Mouse (Mus musculus): ENCODE measurements at regions not wholly inside any gene's neighbourhood (a gene's known extent, or its start where the extent isn't known, plus 50 kb on each side); places are given as distances from the start of the nearest gene placed in this dataset.

DNA sequence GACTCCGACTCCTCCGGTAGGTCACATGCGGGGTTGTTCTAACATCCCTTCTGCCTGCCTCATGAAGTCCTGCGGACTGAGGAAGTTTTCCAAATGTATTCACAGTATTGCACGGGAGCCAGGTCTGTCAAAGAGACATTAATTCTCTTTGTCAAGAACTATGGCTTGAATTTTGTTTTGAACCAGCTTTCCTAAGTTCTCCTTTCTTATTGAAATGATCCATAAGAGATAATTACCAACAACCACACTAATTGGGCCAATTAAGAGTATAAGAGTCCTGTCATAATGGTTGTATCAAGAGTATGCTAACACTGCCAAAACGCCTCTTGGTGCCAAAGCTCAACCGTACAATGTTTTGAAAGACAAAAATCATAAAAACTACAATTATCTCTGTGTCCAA is 151.7 kb downstream of the Suds3 start:
- 83% methylated on average over 7 of the region's 7 CpGs for WGBS
- Histone ChIP-seq H3K4me2 (no peak overlapping the region), H3K9ac (no peak overlapping the region), H3K27ac (ENCODE audit: poor library complexity, severe bottlenecking) (no peak overlapping the region), H3K27me3 (replicated peaks) (no peaks in the 10 kb centered on the region), H3K36me3 (no peaks in the 10 kb centered on the region), H3K9me3 (replicated peaks) (peaks cover 21% of the 10 kb centered on the region), H3K4me1 (replicated peaks) (no peaks in the 10 kb centered on the region), H3K4me3 (no peak overlapping the region)
- ATAC-seq (ENCODE audit: insufficient number of reproducible peaks, low FRiP score) = no peak

DNA sequence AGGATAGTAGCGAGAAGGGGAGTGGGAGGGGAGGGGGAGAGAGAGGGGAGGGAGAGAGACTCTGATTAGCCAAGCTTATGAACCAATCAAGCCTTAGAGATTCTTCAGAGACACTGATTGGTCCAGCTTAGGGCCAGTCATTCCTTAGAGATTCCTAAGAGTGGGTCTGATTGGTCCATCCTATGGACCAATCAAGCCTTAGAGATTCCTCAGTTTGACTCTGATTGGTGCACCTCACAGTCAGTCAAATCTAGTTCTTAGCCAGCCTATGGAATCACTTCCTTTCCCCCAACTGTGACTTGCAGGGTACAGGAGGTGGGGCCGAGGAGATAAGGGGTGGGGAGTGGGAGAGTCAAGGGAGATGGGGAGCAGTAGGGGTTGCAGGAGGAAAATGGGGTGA is 152.8 kb downstream of the Suds3 start:
- no peaks in the 10 kb centered on the region for H3K4me1 ChIP-seq (replicated peaks)
- no peak overlapping the region for H3K4me2 ChIP-seq
- no peak overlapping the region for H3K9ac ChIP-seq
- no peak overlapping the region for H3K27ac ChIP-seq (ENCODE audit: poor library complexity, severe bottlenecking)
- H3K36me3 ChIP-seq = no peaks in the 10 kb centered on the region
- whole genome bisulfite sequencing = 55% methylated on average over 2 of the region's 2 CpGs
- H3K27me3 ChIP-seq (replicated peaks) = no peaks in the 10 kb centered on the region
- no peak for ATAC-seq (ENCODE audit: insufficient number of reproducible peaks, low FRiP score)
- H3K9me3 ChIP-seq (replicated peaks) = peaks cover 21% of the 10 kb centered on the region
- H3K4me3 ChIP-seq = no peak overlapping the region

DNA sequence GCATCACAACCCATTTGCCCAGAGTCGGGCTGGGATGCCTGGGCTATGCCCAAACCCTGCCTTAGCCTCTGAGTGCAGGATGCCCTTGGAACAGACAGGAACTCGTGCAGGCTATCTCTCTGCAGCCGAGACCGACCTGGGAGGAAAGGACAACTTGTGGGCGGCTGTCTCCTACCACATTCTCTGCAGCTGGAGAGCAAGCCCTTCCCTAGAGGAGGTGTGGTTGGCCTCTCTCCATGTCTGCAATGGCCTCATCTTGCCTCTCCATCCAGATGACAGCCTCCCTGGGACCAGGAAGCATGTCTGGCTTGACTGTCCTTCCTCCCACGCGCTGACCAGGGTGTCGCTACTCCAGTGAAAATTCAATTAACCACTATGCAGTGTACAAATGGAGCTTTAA is 155.9 kb downstream of the Suds3 start:
- Histone ChIP-seq H3K4me3 (no peak overlapping the region), H3K4me1 (replicated peaks) (no peaks in the 10 kb centered on the region), H3K27ac (ENCODE audit: poor library complexity, severe bottlenecking) (no peak overlapping the region), H3K9me3 (replicated peaks) (peaks cover 25% of the 10 kb centered on the region), H3K4me2 (no peak overlapping the region), H3K9ac (no peak overlapping the region), H3K36me3 (no peaks in the 10 kb centered on the region), H3K27me3 (replicated peaks) (no peaks in the 10 kb centered on the region)
- WGBS = 56% methylated on average over 8 of the region's 8 CpGs
- no peak for ATAC-seq (ENCODE audit: insufficient number of reproducible peaks, low FRiP score)

DNA sequence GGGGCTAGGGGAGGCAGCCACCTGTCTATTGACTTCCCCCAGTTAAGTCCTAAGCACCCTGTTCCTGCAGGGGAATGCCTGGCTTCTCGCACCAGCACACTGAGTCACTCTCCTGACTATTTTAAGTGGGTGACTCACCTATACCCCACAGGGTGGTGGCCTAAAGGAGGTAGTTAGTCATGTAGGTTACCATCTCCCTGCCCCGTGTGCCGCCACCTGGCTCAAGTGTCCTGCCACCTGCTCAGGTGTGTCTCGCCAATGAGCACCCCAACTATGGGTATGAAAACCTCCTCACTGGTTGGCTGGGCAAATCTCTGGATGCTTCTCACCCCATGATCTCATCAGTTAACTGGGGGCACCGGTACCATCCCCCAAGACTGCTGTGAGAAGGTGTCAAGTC is 157.8 kb downstream of the Suds3 start:
- H3K9ac ChIP-seq = no peak overlapping the region
- H3K4me1 ChIP-seq (replicated peaks) = no peaks in the 10 kb centered on the region
- H3K27ac ChIP-seq (ENCODE audit: poor library complexity, severe bottlenecking) = no peak overlapping the region
- no peaks in the 10 kb centered on the region for H3K27me3 ChIP-seq (replicated peaks)
- H3K9me3 ChIP-seq (replicated peaks) = peaks cover 25% of the 10 kb centered on the region
- H3K36me3 ChIP-seq = no peaks in the 10 kb centered on the region
- ATAC-seq (ENCODE audit: insufficient number of reproducible peaks, low FRiP score) = no peak
- 66% methylated on average over 5 of the region's 5 CpGs for WGBS
- no peak overlapping the region for H3K4me3 ChIP-seq
- no peak overlapping the region for H3K4me2 ChIP-seq

DNA sequence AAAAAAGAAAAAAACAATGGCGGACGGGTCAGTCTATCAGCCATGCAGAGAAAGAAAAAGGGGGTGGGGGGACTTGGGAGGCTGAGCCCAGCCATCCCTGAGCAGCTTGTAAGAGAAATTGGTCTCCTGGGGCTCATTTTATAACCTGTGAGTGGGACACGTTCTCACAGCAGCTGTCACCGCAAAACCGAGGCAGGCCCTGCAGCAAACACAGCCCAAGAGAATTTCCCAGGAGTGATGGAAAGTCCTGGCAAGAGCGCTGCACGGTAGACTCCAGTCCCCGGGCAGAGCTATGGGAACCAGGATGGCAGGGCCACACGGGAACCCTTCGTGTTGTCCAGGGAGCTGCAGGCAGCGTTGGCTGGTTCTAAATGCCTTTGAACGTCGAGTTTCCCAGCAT is 159.3 kb downstream of the Suds3 start:
- H3K4me3 ChIP-seq = no peak overlapping the region
- no peak overlapping the region for H3K9ac ChIP-seq
- WGBS = 66% methylated on average over 13 of the region's 13 CpGs
- H3K36me3 ChIP-seq = no peaks in the 10 kb centered on the region
- no peaks in the 10 kb centered on the region for H3K4me1 ChIP-seq (replicated peaks)
- no peak overlapping the region for H3K4me2 ChIP-seq
- H3K9me3 ChIP-seq (replicated peaks) = peaks cover 15% of the 10 kb centered on the region; the same call in 1 of the 2 replicates
- no peak overlapping the region for H3K27ac ChIP-seq (ENCODE audit: poor library complexity, severe bottlenecking)
- no peak for ATAC-seq (ENCODE audit: insufficient number of reproducible peaks, low FRiP score)
- H3K27me3 ChIP-seq (replicated peaks) = no peaks in the 10 kb centered on the region

DNA sequence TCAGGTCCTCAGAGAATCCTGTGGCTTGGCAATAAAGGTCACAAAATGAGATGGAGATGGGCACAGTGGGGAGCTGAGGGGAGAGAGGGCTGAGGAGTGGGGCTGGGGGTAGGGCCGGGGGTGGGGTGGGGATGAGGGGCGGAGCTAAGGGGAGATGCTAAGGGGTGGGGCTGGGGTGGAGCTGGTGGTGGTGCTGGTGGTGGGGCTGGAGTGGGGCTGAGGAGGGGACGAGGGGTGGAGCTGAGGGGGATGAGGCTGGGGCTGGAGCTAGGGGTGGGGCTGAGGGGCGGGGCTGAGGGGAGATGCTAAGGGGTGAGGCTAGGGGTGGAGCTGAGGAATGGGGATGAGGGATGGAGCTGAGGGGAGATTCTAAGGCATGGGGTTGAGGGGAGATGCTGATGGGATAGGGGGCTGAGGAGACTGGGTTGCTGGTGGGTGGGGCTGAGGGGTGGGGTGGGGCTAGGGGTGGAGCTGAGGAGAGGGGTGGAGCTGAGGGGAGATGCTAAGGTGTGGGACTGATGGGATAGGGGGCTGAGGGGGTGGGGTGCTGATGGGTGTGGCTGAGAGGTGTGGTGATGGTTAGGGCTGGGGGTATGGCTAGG is 165.5 kb downstream of the Suds3 start:
- Histone ChIP-seq H3K27ac (ENCODE audit: poor library complexity, severe bottlenecking) (no peak overlapping the region), H3K4me2 (no peak overlapping the region), H3K9me3 (replicated peaks) (no peaks in the 10 kb centered on the region), H3K4me3 (no peak overlapping the region), H3K36me3 (no peaks in the 10 kb centered on the region), H3K4me1 (replicated peaks) (no peaks in the 10 kb centered on the region), H3K9ac (no peak overlapping the region), H3K27me3 (replicated peaks) (no peaks in the 10 kb centered on the region)
- 9% methylated on average over 4 of the region's 4 CpGs for WGBS
- ATAC-seq (ENCODE audit: insufficient number of reproducible peaks, low FRiP score) = peak; percentile 76

DNA sequence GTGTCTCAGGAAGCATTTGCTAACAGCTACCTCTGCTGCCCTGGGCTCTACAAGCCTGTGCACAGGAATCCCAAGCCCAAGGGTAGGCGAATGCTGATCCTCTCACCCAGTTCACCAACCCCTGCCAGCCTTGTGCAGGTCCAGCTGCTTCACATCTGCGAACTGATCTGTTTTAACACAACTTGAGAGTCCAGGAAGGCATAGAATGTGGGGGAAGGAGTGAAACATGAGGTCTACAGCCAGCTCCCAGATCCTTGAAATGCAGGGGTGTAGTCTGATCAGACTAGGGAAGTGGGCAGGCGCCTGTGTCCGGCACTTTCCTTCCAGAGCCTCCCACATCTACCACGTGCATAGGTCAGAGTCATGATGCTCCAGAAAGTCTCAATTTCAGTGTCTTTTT is 181.3 kb downstream of the Suds3 start:
- Histone ChIP-seq H3K4me1 (replicated peaks) (no peaks in the 10 kb centered on the region), H3K4me2 (no peak overlapping the region), H3K9ac (no peak overlapping the region), H3K27ac (ENCODE audit: poor library complexity, severe bottlenecking) (no peak overlapping the region), H3K27me3 (replicated peaks) (no peaks in the 10 kb centered on the region), H3K9me3 (replicated peaks) (peaks cover 8% of the 10 kb centered on the region), H3K36me3 (no peaks in the 10 kb centered on the region), H3K4me3 (no peak overlapping the region)
- ATAC-seq (ENCODE audit: insufficient number of reproducible peaks, low FRiP score) = no peak
- WGBS = 53% methylated on average over 5 of the region's 5 CpGs

DNA sequence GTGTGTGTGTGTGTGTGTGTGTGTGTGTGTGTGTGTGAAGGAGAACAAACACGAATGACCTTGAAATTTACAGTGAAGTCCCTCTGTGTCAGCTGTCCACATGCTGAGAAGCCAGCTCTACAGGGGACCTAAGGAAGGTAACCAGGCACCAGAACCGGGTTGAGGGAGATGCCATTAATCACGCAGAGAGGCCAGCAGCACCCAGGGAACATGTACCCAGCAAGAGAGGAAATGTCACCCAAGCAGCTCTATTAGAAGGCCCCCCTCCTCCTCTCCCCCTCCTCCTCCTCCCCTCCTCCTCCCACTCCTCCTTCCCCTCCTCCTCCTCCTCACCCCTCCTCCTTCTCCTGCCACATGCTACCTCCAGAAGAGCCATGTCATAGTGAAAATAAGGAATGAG is 181.8 kb downstream of the Suds3 start:
- Histone ChIP-seq H3K27ac (ENCODE audit: poor library complexity, severe bottlenecking) (no peak overlapping the region), H3K4me1 (replicated peaks) (no peaks in the 10 kb centered on the region), H3K27me3 (replicated peaks) (no peaks in the 10 kb centered on the region), H3K9me3 (replicated peaks) (peaks cover 8% of the 10 kb centered on the region), H3K4me3 (no peak overlapping the region), H3K4me2 (no peak overlapping the region), H3K36me3 (no peaks in the 10 kb centered on the region), H3K9ac (no peak overlapping the region)
- no peak for ATAC-seq (ENCODE audit: insufficient number of reproducible peaks, low FRiP score)
- WGBS = 46% methylated on average over 3 of the region's 3 CpGs

DNA sequence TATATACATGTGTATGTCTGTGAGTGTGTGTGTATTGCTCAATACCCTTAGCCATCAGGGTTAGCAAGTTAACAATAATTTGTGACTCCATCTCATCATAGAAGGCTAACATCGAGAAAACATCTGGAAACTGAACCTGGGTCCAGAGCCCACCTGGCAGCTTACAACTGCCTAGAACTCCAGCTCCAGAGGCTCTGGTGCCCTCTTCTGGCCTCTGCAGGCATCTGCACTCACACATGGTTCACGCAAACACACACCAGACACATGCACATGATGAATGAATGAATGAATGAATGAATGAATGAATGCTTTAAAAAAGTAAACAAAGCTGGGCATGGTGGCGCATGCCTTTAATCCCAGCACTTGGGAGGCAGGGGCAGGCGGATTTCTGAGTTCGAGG is 182.8 kb downstream of the Suds3 start:
- no peak for ATAC-seq (ENCODE audit: insufficient number of reproducible peaks, low FRiP score)
- no peak overlapping the region for H3K9ac ChIP-seq
- WGBS = 83% methylated on average over 5 of the region's 5 CpGs
- no peaks in the 10 kb centered on the region for H3K4me1 ChIP-seq (replicated peaks)
- no peaks in the 10 kb centered on the region for H3K27me3 ChIP-seq (replicated peaks)
- H3K9me3 ChIP-seq (replicated peaks) = peaks cover 8% of the 10 kb centered on the region
- no peak overlapping the region for H3K27ac ChIP-seq (ENCODE audit: poor library complexity, severe bottlenecking)
- no peak overlapping the region for H3K4me3 ChIP-seq
- H3K4me2 ChIP-seq = no peak overlapping the region
- H3K36me3 ChIP-seq = no peaks in the 10 kb centered on the region

DNA sequence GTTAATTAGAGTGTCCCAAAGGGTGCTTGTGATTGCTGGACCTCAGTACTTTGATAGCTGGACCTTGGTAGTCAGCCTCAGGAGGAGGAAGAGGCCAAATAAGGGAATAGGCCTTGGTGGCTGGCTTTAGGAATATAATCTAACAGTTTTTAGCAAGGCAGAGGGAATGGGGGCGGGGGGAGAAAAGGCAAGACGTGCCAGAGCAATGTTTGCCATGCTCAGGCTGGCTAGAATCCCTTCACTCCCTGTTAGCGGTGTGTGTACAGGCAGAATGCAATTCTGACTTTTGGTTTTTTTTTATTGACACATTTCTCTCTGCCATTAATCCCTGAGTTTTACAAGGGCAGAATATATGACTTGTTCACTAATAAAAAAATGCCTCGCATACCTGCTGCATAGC is 192.2 kb downstream of the Suds3 start:
- no peaks in the 10 kb centered on the region for H3K9me3 ChIP-seq (replicated peaks)
- H3K4me3 ChIP-seq = no peak overlapping the region
- ATAC-seq (ENCODE audit: insufficient number of reproducible peaks, low FRiP score) = no peak
- no peak overlapping the region for H3K27ac ChIP-seq (ENCODE audit: poor library complexity, severe bottlenecking)
- no peak overlapping the region for H3K4me2 ChIP-seq
- H3K27me3 ChIP-seq (replicated peaks) = no peaks in the 10 kb centered on the region
- H3K36me3 ChIP-seq = no peaks in the 10 kb centered on the region
- 56% methylated on average over 4 of the region's 4 CpGs for whole genome bisulfite sequencing
- no peak overlapping the region for H3K9ac ChIP-seq
- H3K4me1 ChIP-seq (replicated peaks) = no peaks in the 10 kb centered on the region

DNA sequence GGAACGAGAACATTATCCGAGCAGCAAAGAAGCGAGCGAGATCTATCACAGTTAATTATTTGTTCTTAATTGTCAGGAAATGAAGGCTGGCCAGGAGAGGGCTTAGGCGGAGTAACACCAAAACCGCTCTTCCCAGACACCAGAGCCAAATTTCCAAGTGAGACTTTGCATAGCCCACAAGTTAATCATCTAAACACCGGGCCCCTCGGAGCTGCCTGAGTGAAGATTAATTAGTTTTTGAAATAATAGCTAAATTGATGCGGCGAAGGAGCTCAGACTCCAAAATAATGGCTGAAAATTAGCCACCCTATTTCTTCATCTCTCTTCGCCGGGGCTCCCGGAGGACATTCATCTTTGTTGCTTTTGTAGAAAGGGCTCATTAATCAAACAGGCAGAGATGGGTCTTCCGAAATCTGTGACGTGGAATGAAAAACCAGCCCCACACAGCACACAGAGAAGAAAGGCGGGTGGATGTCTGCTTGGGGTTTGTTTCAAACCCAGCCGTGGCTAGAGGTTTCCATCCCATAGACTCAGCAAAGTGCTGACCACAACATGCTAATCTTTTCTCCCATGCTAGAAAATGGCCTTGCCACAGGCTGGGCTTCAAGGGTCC is 193.7 kb downstream of the Suds3 start:
- no peak for ATAC-seq (ENCODE audit: insufficient number of reproducible peaks, low FRiP score)
- no peak overlapping the region for H3K9ac ChIP-seq
- 76% methylated on average over 17 of the region's 17 CpGs for WGBS

DNA sequence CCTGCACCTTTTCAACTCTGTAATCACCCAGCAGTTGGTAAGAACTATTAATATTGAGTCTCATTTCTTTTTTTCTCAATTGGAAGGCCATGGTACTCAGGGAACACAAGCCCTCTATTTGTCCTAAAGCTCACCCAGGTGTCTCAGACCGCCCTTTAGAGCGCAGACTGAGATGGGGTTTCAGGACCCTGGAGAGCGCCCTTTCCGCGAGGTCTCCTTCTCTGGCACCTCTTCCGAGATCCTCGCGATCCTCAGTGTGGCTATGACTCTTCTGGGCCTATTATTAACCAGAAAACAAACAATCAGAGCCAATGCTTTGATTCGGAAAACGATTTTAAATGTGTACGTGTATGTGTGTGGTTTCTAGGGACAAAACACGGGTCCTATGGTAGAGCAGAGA is 201.0 kb downstream of the Suds3 start:
- H3K9ac ChIP-seq = no peak overlapping the region
- no peak for ATAC-seq (ENCODE audit: insufficient number of reproducible peaks, low FRiP score)
- WGBS = 38% methylated on average over 12 of the region's 12 CpGs
- H3K4me3 ChIP-seq = no peak overlapping the region
- no peaks in the 10 kb centered on the region for H3K4me1 ChIP-seq (replicated peaks)
- peaks cover 14% of the 10 kb centered on the region for H3K9me3 ChIP-seq (replicated peaks)
- no peaks in the 10 kb centered on the region for H3K36me3 ChIP-seq
- no peak overlapping the region for H3K4me2 ChIP-seq
- no peaks in the 10 kb centered on the region for H3K27me3 ChIP-seq (replicated peaks)
- H3K27ac ChIP-seq (ENCODE audit: poor library complexity, severe bottlenecking) = no peak overlapping the region

More for the DNA sequence above, 193.7 kb downstream of the Suds3 start:
- Histone ChIP-seq H3K4me1 (replicated peaks) (no peaks in the 10 kb centered on the region), H3K4me2 (no peak overlapping the region), H3K27ac (ENCODE audit: poor library complexity, severe bottlenecking) (no peak overlapping the region), H3K27me3 (replicated peaks) (no peaks in the 10 kb centered on the region), H3K9me3 (replicated peaks) (0 out of 2 replicates have a peak, but pooled peaks cover 6% of the 10 kb centered on the region), H3K36me3 (no peaks in the 10 kb centered on the region), H3K4me3 (no peak overlapping the region)

Data from heart, embryonic 12.5 days (tissue).